Mouse (Mus musculus) forebrain, embryonic 16.5 days (tissue): ENCODE results near the gene Cygb. TPM values are rescaled to one million over a fixed set of nuclear protein-coding genes. Genes with fewer than 3 reads are reported as not detected.
A peak's percentile ranks its signal among the peaks of the same experiment; 100 is the strongest.
"Not testable (repeated sequence)": the region's sequence is repeated elsewhere in the genome, so short reads cannot be mapped to it uniquely, and the experiment has no call there.

Experiments
- ATAC-seq: fragments of 200-750 bp; cut with Nextera tagmentation; 2 replicates; pipeline ENCODE4 v1.8.0; 2017; ENCODE audit warnings: mild to moderate bottlenecking, moderate library complexity
- H3K27ac ChIP-seq: fragments of 300-500 bp; sonication (generic); 2 replicates; pipeline ENCODE4 v1.5.1; 2014; ENCODE audit warnings: low read length, control low read depth
- H3K27me3 ChIP-seq: fragments of 300-500 bp; sonication (generic); replicated peaks from 2 replicates; pipeline ENCODE4 v1.6.1; 2014; ENCODE audit warnings: low read length; ENCODE audit not compliant: control insufficient read depth, insufficient read depth
- H3K36me3 ChIP-seq: fragments of 300-500 bp; sonication (generic); 2 replicates; pipeline ENCODE4 v1.6.1; 2014; ENCODE audit not compliant: control insufficient read depth, insufficient read depth
- H3K4me1 ChIP-seq: fragments of 300-500 bp; sonication (generic); replicated peaks from 2 replicates; pipeline ENCODE4 v1.6.1; 2014; ENCODE audit warnings: low read length; ENCODE audit not compliant: control insufficient read depth, insufficient read depth
- H3K4me2 ChIP-seq: fragments of 300-500 bp; sonication (generic); 2 replicates; pipeline ENCODE4 v1.6.1; 2014; ENCODE audit warnings: mild to moderate bottlenecking, low read length, control low read depth
- H3K4me3 ChIP-seq: fragments of 300-500 bp; sonication (generic); replicated peaks from 2 replicates; pipeline ENCODE4 v1.5.1; 2014; ENCODE audit warnings: mild to moderate bottlenecking, low read length, control low read depth
- H3K9ac ChIP-seq: fragments of 300-500 bp; sonication (generic); replicated peaks from 2 replicates; pipeline ENCODE4 v1.6.1; 2014; ENCODE audit warnings: low read depth, low read length, control low read depth
- H3K9me3 ChIP-seq: fragments of 300-500 bp; sonication (generic); 2 replicates; pipeline ENCODE4 v1.6.1; 2016; ENCODE audit warnings: low read length; ENCODE audit not compliant: control insufficient read depth
- WGBS: fragments of 180-500 bp; shearing (Covaris S2); extraction: QIAGEN DNeasy Blood & Tissue Kit; methylation state at CpG from one replicate; pipeline ENCODE4 v1.1.7; 2014; 5-methylcytosine and 5-hydroxymethylcytosine counted together
- polyA plus RNA-seq: library from polyadenylated mRNA; unstranded; fragments of >200 nt; fragmentation: Nextera tagmentation; extraction: Ambion mirVana; gene quantifications from 2 replicates; pipeline ENCODE4 v1.2.1, GENCODE M21; 2015

Gene Cygb
- polyA plus RNA-seq, 1 experiment from 2014 or later, result 16.6 TPM

DNA sequence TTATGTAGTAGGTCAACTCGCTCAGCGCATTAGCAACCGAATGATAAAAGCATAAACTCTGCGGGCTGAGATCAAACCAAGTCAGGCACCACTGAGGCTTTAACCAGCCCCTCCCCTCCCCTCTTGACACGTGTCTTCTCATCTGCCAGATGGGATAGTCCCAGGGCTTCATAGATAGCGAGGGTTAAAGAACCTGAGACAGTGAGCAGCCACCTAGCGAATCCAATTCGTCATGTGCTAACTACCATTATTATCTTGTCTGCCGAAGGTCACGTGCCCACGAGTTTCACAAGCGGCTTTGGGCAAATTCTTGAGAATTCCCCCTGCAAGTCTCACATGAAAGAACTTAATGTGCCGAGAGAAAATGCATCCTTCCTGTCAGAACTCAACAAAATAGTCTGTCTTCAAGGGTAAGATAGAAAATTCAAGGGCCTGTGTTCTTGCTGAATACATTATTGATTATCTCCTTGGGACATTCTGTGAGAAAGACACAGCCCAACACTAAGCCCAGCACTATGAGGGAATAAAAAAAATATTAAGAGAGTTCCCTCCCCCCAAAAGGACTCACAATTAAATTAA, 15.8 kb upstream of the Cygb start:
- Histone ChIP-seq H3K36me3 (peaks cover 14% of the 10 kb centered on the region), H3K27me3 (no peaks in the 10 kb centered on the region), H3K4me2 (no peak overlapping the region), H3K4me1 (peaks cover 32% of the 10 kb centered on the region), H3K9ac (no peak overlapping the region), H3K4me3 (no peak overlapping the region), H3K9me3 (no peaks in the 10 kb centered on the region), H3K27ac (no peak overlapping the region)
- WGBS, result 71% methylated on average over 13 of the region's 13 CpGs
- no peak for ATAC-seq

DNA sequence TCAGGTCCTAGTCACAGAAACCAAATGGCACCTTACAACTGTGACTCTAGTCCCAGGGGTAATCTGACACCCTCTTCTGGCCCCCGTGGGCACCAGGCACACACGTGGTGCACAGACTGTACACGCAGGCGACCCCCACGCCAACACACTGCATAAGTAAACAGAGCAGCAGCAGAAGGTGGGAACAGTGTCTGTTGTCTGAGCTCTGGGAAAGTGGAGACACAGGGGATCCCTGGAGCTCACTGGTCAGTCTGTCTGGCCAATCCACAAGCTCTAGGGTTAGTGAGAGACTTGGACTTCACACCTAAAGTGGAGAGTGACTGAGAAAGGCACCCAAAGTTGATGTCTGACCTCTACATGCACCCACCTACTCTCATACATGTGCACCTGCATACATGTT, 15.2 kb upstream of the Cygb start:
- H3K27me3 ChIP-seq, result no peaks in the 10 kb centered on the region
- H3K9ac ChIP-seq, result no peak overlapping the region
- H3K36me3 ChIP-seq, result peaks cover 9% of the 10 kb centered on the region
- H3K4me1 ChIP-seq, result peaks cover 32% of the 10 kb centered on the region
- H3K27ac ChIP-seq, result no peak overlapping the region
- no peak overlapping the region for H3K4me2 ChIP-seq
- no peak overlapping the region for H3K4me3 ChIP-seq
- no peaks in the 10 kb centered on the region for H3K9me3 ChIP-seq
- ATAC-seq, result no peak
- 63% methylated on average over 5 of the region's 5 CpGs for WGBS

DNA sequence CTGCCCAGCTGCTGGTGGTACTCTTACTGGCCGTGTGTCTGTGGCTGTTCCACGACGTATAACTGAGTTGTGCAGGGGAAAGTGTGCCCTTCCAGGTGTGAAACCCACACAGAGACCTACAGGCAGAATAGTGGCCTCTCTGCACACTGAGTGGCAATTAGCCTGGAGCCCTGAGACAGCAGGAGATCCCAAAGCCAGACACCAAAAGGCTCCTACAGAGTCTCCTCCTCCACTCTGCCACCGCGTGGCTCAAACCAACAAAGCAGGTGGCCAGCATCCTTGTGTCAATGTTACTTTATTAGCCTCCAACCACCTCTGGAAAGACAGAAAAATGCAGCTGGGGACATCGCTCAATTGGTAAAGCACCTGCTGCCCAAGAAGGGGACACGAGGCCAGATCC, 14.7 kb upstream of the Cygb start:
- no peak overlapping the region for H3K9ac ChIP-seq
- no peak overlapping the region for H3K4me3 ChIP-seq
- H3K27me3 ChIP-seq, result no peaks in the 10 kb centered on the region
- 40% methylated on average over 7 of the region's 7 CpGs for WGBS
- H3K9me3 ChIP-seq, result no peaks in the 10 kb centered on the region
- peaks cover 5% of the 10 kb centered on the region; the same call in 1 of the 2 replicates for H3K36me3 ChIP-seq
- ATAC-seq, result no peak
- H3K4me1 ChIP-seq, result peaks cover 34% of the 10 kb centered on the region
- H3K4me2 ChIP-seq, result no peak overlapping the region
- H3K27ac ChIP-seq, result no peak overlapping the region

DNA sequence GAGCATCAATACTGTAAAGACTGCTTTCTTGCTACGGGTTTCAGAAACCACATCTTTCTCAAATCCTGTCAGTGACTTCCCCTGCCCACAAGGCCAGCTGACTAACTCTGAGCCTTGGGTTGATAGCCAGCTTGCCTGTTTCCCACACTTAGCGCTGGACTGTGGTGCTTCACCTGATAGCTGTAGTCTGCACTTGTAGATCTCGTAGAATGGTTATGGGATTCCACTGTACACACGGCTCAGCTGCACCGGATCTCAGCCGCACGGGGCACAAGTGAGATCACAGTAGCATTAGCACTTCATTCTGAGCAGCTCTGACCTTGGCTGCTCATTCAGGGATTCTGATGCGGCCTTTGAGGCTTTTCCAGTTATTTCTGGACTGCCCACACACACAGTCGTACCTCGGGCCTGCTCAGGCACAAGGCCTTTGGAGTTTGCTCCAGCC, 14.3 kb upstream of the Cygb start:
- Histone ChIP-seq H3K27ac (no peak overlapping the region), H3K36me3 (peaks cover 2% of the 10 kb centered on the region; the same call in 1 of the 2 replicates), H3K9ac (no peak overlapping the region), H3K4me1 (peaks cover 31% of the 10 kb centered on the region), H3K9me3 (no peaks in the 10 kb centered on the region), H3K4me2 (no peak overlapping the region), H3K27me3 (no peaks in the 10 kb centered on the region), H3K4me3 (no peak overlapping the region)
- 75% methylated on average over 10 of the region's 10 CpGs for WGBS
- no peak for ATAC-seq

DNA sequence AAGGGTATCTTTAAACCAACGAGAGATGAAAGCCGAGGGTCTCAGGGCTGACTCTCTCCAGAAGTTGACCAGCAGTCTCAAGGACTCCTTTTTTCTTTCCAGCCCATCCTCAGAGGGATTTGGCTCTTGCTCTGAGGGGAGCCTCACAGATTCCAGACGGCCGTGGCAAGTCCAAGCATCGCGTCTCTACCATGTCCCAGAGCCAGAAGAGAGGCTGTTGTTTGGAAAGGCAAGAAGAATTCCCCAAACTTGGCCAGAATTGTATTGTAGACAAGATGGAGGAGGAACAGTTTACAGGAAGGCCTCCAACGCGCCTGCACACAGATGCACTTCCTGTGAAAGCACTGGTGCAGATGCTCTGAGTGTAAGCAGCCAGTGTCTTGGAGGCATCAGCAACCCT, 13.8 kb upstream of the Cygb start:
- no peaks in the 10 kb centered on the region for H3K36me3 ChIP-seq
- no peak for ATAC-seq

DNA sequence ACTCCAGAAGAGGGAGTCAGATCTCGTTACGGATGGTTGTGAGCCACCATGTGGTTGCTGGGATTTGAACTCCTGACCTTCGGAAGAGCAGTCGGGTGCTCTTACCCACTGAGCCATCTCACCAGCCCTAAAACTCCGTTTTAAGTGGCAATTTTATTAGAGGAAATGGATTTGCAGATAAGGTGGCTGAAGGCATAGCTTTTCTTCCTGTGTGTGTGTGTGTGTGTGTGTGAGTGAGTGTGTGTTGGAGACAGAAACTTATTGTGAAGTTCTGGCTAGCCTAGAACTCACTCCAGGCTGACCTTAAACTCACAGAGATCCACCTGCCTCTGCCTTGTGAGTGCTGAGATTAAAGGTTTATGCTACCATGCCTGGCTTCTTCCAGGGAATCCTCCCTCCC, 12.9 kb upstream of the Cygb start:
- H3K4me2 ChIP-seq, H3K9me3 ChIP-seq, H3K36me3 ChIP-seq, H3K9ac ChIP-seq, H3K27ac ChIP-seq, ATAC-seq, H3K4me3 ChIP-seq, H3K27me3 ChIP-seq: not testable (repeated sequence)
- peaks cover 33% of the 10 kb centered on the region for H3K4me1 ChIP-seq
- WGBS, result 92% methylated on average over 3 of the region's 5 CpGs

More for the DNA sequence above, 13.8 kb upstream of the Cygb start:
- Histone ChIP-seq H3K27ac (no peak overlapping the region), H3K27me3 (no peaks in the 10 kb centered on the region), H3K4me1 (peaks cover 31% of the 10 kb centered on the region), H3K9ac (no peak overlapping the region), H3K4me3 (no peak overlapping the region), H3K4me2 (no peak overlapping the region), H3K9me3 (no peaks in the 10 kb centered on the region)
- WGBS, result 79% methylated on average over 8 of the region's 8 CpGs

DNA sequence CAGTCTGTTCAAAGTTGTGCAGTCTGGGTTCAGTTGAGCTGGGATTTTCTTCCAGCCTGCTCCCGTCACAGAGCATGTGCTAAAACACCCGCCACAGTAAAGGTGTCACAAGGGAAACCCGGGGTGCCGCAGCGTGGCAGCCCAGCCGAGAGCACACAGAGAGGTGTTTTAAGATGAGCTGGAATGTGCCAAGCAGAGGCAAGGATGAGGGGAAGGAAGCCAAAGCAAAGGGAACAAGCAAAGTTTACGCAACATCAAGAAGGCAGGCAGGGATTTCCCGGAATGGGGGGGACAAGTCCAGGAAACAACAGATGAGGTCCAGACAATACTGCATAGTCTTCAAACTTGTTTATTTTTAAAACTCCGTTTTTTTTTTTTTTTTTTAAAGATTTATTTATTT, 12.5 kb upstream of the Cygb start:
- Histone ChIP-seq H3K4me2 (no peak overlapping the region), H3K9ac (no peak overlapping the region), H3K27me3 (no peaks in the 10 kb centered on the region), H3K4me3 (no peak overlapping the region), H3K4me1 (peaks cover 38% of the 10 kb centered on the region), H3K27ac (no peak overlapping the region), H3K36me3 (no peaks in the 10 kb centered on the region), H3K9me3 (no peaks in the 10 kb centered on the region)
- 75% methylated on average over 9 of the region's 9 CpGs for WGBS
- no peak for ATAC-seq

DNA sequence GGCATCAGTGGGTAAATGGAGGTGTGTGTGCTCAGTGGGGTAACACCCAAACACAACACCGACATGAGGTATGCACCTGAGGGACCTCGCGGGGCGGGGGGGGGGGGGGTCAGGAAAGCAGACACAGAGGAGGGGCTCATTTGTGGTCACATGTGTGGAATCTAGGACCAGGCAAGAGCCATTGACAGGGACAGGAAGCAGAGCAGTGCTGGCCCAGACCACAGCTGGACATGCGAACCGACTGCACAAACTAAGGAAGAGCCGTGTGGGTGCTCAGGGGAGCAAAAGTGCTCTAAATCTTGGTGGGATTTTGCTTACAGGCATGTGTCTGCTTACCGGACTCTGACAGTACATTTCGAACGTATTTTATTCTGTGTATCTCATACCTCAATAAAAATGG, 11.2 kb upstream of the Cygb start:
- H3K4me1 ChIP-seq, result peaks cover 43% of the 10 kb centered on the region
- H3K27ac ChIP-seq, result no peak overlapping the region
- H3K4me2 ChIP-seq, result no peak overlapping the region
- WGBS, result 81% methylated on average over 10 of the region's 10 CpGs
- H3K27me3 ChIP-seq, result no peaks in the 10 kb centered on the region
- H3K9me3 ChIP-seq, result no peaks in the 10 kb centered on the region
- no peak overlapping the region for H3K9ac ChIP-seq
- no peak for ATAC-seq
- H3K36me3 ChIP-seq, result no peaks in the 10 kb centered on the region
- no peak overlapping the region for H3K4me3 ChIP-seq

DNA sequence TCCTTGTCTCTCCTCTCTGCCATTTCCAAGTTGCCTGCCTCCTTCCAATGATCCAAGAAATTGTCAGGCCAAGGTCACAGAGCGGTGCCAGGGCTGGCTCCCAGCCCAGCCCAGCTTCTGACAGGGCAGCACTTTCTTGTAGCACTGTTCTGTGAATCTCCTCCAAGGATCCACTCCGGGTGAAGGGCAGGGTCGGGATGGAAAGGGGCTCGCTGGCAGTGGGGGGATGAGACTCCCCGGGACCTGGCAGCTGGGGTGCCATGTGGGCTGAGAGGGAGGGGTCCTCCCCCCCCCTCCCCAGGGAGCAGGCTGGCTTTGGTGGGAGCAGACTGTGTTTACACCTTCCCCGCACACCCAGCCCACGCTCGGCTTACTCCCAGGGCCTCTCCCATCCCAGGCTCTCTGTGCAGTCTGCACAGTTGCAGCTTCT, 7.8 kb upstream of the Cygb start:
- H3K4me2 ChIP-seq, result peak overlapping the region; percentile 38
- peaks cover 63% of the 10 kb centered on the region for H3K4me1 ChIP-seq
- H3K27me3 ChIP-seq, result no peaks in the 10 kb centered on the region
- no peaks in the 10 kb centered on the region for H3K9me3 ChIP-seq
- peak overlapping the region; percentile 91 for H3K27ac ChIP-seq
- H3K36me3 ChIP-seq, result no peaks in the 10 kb centered on the region
- WGBS, result 31% methylated on average over 8 of the region's 8 CpGs
- ATAC-seq, result peak; percentile 49
- H3K4me3 ChIP-seq, result no peak overlapping the region
- H3K9ac ChIP-seq, result peak overlapping the region; percentile 49
